Mouse (Mus musculus) common myeloid progenitor, adult 5-6 weeks (primary cell): Measurements from ENCODE around the gene Ccr7. TPM values are rescaled to one million over a fixed set of nuclear protein-coding genes. Genes with fewer than 3 reads are reported as not detected.

Experiments used
- ATAC-seq: replicated peaks from 2 replicates; pipeline ENCODE4 v1.8.0; 2016; ENCODE audit warnings: low read depth, mild to moderate bottlenecking, moderate TSS enrichment, inconsistent platforms; ENCODE audit not compliant: poor library complexity, severe bottlenecking
- total RNA-seq: library from RNA; stranded (forward); fragments of 200-1000, 187-1606 nt; gene quantifications from 2 replicates; pipeline ENCODE4 v1.2.3, GENCODE M21; 2017

Gene Ccr7
- total RNA-seq, 1 experiment from 2014 or later: not detected

- ATAC-seq: no peak
Measured at GRCm38 (mm10) chr11:99142046-99142445, 12.8 kb downstream of the Ccr7 start.

- ATAC-seq: no peak
Measured at GRCm38 (mm10) chr11:99141600-99141999, 13.3 kb downstream of the Ccr7 start.

DNA sequence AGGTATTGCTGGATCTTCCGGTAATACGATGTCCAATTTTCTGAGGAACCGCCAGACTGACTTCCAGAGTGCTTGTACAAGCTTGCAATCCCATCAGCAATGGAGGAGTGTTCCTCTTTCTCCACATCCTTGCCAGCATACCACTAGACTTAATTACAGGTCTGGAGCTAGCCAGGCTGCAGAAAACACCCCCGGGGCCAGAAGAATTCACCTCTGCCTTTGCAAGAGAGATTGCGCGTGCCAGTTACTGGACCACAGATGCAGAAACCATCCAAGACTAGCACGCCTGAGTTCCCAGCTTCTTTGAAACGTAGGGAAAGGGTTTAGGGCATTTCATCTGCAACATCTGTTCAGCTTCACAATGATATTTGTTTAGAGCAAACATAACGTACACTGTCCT is 15.9 kb downstream of the Ccr7 start:
- no peak for ATAC-seq

DNA sequence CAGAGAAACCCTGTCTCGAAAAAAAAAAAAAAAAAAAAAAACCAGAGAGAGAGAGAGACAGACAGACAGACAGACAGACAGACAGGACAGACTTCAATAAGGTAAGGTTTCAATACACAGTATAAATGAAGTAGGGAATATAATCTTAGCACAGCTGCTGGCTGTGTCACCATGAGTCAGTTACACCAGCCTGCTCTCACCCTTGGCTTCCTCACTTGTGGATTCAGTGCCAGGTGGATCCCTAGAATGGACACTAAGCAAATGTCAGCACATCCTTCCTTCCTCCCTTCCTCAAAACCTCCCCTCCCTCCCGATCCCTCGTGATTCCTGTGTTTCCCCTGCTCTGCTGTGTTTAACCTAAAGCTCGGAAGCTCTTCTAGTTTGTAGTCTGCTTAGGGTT is 17.5 kb downstream of the Ccr7 start:
- no peak for ATAC-seq

GRCm38 (mm10) chr11:99136961-99137360 is 17.9 kb downstream of the Ccr7 start:
- no peak for ATAC-seq

DNA sequence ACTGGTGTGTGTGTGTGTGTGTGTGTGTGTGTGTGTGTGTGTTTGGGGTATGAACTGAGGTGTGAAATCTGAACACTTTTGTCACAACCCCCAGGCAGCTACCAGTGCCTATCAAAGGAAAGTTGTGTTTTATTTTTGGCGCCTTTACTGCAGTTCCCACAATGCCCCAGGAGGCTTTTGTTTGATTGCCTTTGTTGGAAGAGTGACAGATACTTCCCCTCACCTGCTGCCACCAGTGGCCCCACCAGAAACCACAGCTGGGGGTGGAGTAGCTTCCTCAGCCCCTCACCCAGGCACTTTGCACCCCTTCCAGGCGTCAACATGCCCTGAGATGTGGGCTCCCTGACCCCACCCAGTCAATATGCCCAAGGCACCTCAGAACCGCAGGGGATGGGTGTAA is 18.5 kb downstream of the Ccr7 start:
- 0 out of 2 replicates have a peak, but pooled peaks have one; percentile 9 for ATAC-seq

GRCm38 (mm10) chr11:99135047-99135440 is 19.8 kb downstream of the Ccr7 start:
- no peak for ATAC-seq

DNA sequence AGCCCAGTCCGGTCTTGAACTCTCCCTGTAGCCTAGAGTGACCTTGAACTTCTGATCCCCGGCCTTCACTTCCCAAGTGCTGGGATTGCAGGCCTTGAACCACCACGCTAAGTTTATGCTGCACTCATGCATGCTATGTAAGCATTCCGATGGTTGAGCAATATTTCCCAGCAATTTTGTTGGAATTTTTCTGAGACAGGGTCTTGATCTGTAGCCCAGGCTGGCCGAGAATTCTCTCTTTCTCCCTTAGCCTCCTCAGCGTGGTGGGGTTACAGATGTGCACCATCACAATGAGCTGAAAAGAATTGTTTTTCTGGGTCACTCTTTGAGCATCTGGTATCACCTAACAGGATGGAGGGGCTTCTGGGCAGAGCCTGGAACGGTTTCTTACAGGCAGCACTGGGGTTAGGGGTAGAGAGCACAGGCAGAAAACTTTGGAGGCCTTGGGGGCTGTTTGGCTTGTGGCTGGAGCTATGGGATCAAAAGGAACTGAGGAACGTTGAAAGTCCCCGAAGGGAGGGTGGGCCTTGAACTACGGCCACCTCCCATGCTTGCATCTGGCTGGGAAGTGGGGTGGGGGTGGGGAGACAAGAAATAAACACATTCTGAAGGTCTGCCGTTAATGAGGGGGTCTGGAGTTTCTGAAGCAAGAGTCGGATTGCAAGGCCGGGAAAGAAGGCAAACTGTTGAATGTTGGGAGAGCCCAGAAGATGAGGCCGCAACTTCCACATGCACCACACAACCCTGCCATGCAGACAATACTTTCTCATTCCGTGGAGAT is 20.4 kb downstream of the Ccr7 start:
- ATAC-seq: no peak

GRCm38 (mm10) chr11:99133285-99133897 is 21.5 kb downstream of the Ccr7 start:
- ATAC-seq: peak; percentile 64

GRCm38 (mm10) chr11:99132091-99132730 is 22.7 kb downstream of the Ccr7 start:
- ATAC-seq: peak; percentile 30

- ATAC-seq: no peak
Measured at GRCm38 (mm10) chr11:99131463-99131840, 23.4 kb downstream of the Ccr7 start.

- ATAC-seq: no peak
Measured at GRCm38 (mm10) chr11:99130736-99131462, 24.0 kb downstream of the Ccr7 start.

- no peak for ATAC-seq
Measured at GRCm38 (mm10) chr11:99129287-99129686, 25.6 kb downstream of the Ccr7 start.

- ATAC-seq: no peak
Measured at GRCm38 (mm10) chr11:99127785-99128682, 26.8 kb downstream of the Ccr7 start.

DNA sequence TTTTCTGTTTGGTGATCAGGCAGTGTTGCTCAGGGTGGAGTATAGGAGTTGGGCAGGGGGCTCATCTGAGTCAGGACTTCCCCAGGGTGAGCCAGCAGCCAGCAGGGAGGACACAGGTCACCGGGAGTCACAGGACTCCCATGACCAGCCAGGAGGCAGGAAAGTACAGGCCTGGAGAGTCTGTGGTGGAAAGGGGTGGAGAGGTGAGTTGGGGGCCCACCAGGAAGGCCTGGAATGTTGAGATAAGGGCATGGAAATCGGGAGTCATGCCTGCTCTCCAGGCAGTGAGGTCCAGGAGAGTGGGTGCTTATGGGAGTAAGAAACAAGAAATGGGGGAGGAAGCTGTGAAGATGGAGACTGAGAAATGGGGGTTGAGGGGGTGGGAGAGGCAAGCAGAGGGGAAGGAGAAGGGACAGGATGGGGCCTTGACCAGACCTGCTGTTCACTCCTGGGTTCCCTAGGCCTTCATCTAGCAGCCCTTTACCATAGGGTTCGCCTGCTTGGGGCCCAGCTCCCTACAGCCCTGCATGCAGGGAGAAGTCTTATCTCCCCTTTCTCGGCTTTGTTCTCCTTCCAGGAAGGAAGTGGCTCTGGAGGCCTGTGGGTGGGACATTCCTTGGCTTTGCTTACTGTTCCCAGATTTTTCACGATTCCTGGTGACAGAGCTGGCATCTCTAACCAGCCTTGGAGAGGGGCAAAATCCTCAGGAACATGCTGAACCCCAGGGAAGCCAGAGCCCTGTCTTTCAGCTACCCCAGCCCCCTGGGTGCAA is 28.2 kb downstream of the Ccr7 start:
- 0 out of 2 replicates have a peak, but pooled peaks have one; percentile 10 for ATAC-seq

- ATAC-seq: no peak
Measured at GRCm38 (mm10) chr11:99124635-99125029, 30.2 kb downstream of the Ccr7 start.

DNA sequence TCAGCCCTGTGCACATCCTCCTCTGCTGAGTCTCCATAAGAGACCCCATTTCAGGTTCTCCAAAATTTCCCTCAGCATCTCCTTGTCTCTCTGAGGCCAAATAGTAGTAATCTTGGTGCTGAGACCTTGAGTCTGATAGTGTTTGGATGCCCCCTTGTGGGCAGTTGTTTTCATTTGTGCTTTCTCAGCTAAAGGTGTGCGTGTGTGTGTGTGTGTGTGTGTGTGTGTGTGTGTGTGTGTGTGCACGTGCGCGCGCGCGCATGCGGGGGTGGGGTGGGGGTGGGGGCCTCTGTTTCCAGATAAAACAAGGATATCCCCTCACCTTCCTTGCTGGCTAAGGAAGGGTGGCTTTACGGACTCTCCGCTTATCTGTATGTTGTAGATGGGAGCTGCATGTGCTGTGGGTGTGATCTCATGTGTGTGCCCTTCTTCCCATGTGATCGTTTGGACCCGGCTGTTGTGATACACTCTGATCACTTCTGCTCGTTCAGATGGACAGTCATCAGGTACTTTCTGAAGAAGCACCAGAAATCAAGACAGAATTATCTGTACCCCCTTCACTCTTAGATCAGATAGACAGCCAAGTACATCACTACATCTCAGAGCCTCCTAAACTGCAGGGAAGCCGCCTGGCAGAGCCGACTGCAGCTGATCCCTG is 30.8 kb downstream of the Ccr7 start:
- peak; percentile 67 for ATAC-seq

DNA sequence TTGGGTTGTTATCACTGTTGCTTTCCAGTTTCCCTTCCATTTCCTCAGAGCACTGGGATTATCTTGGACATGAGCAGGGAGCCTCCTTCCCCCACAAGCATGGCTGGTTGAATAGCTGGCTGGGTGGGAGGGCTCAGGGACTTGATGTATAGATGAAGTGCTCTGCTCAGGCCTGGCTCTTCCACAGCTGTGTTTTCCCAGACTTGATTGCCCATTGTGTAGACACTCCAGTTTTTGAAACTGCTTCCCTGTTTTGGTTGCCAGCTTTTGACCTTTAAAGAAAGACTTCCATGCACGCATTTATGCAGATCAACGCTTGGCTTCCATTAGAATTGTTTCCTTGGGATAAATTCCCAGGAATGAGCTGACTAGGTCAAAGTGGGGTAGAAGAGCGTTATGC is 32.2 kb downstream of the Ccr7 start:
- no peak for ATAC-seq
